Mouse (Mus musculus): ENCODE results near the gene Cfi.

DNA sequence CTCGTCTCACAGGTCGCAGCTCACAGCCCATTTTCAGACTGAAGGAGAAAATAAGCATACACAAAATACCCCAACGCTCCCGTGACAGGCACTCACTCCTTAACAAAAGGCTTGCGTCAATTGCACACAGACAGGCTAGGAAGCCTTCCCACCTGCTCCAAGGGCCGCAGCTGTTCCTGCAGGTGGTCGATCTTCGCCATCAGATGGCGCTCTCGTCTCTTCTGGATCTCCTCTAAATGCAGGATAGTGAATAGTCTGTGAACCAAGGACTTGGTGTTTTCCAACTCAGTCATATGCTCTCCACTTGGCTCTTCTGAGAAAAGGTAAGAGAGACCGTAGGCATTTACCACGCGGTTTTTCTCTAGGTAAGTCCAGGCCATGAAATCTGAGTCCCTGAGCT is 82.8 kb downstream of the Cfi start:
- TF ChIP-seq TAL1 (IDR thresholded peaks at IDR 0.05; ENCODE audit: low read length) = no peak
- no peak for TF ChIP-seq GATA1 (IDR thresholded peaks at IDR 0.05; ENCODE audit: low read length)
